ENCODE assay signal across 11 mouse cellular contexts in genomic region chr5:106996539-106997244, GRCm38 (mm10). TPM values are rescaled to one million over a fixed set of nuclear protein-coding genes. Genes with fewer than 3 reads are reported as not detected.
A peak's percentile ranks its signal among the peaks of the same experiment; 100 is the strongest.
DNase-seq lines count a peak whose midpoint lies in the region; ATAC-seq lines count a peak whose summit lies in the region.
"Had no signal": no experiment of that assay in that cellular context is flagged by ENCODE, and none has a peak within 500 bp of the region (broad histone marks: within the 10 kb centered on the region; RNA-seq: fewer than 3 reads in every experiment).

No protein-coding gene starts in this region.

- peaks cover 30% of the 10 kb centered on the region for H3K4me1 ChIP-seq in heart, embryonic 10.5 days
- peaks cover 13% of the 10 kb centered on the region for H3K4me1 ChIP-seq in kidney, embryonic 14.5 days (ENCODE audit: control insufficient read depth, insufficient read depth, low read length)
- peaks cover 34% of the 10 kb centered on the region for H3K4me1 ChIP-seq in embryonic facial prominence, embryonic 13.5 days
- H3K4me1 ChIP-seq in limb, embryonic 15.5 days = peaks cover 24% of the 10 kb centered on the region

- H3K27ac ChIP-seq in heart, embryonic 10.5 days = peak overlapping the region; percentile 74
- H3K27ac ChIP-seq in kidney, embryonic 14.5 days (ENCODE audit: low read depth, low read length) = peak overlapping the region; percentile 30; the same call in 1 of the 2 replicates
- peak overlapping the region; percentile 73 for H3K27ac ChIP-seq in embryonic facial prominence, embryonic 13.5 days
- H3K27ac ChIP-seq in limb, embryonic 15.5 days = peak overlapping the region; percentile 43; the same call in 1 of the 2 replicates
- H3K27ac ChIP-seq: liver, embryonic 13.5 days had no signal

- no peaks in the 10 kb centered on the region for H3K9me3 ChIP-seq in heart, embryonic 10.5 days
- H3K9me3 ChIP-seq in kidney, embryonic 14.5 days (ENCODE audit: control insufficient read depth, low read length) = no peaks in the 10 kb centered on the region
- no peaks in the 10 kb centered on the region for H3K9me3 ChIP-seq in embryonic facial prominence, embryonic 13.5 days
- H3K9me3 ChIP-seq in limb, embryonic 15.5 days = no peaks in the 10 kb centered on the region
- H3K9me3 ChIP-seq: G1E; liver, embryonic 13.5 days had no signal

- no peaks in the 10 kb centered on the region for H3K27me3 ChIP-seq in heart, embryonic 10.5 days (ENCODE audit: insufficient read depth, poor library complexity, severe bottlenecking)
- no peaks in the 10 kb centered on the region for H3K27me3 ChIP-seq in kidney, embryonic 14.5 days (ENCODE audit: control insufficient read depth, insufficient read depth, low read length)
- no peaks in the 10 kb centered on the region for H3K27me3 ChIP-seq in embryonic facial prominence, embryonic 13.5 days
- no peaks in the 10 kb centered on the region for H3K27me3 ChIP-seq in limb, embryonic 15.5 days
- H3K27me3 ChIP-seq: liver, embryonic 13.5 days had no signal

- no peaks in the 10 kb centered on the region for H3K36me3 ChIP-seq in heart, embryonic 10.5 days
- H3K36me3 ChIP-seq in kidney, embryonic 14.5 days (ENCODE audit: control insufficient read depth, insufficient read depth, low read length) = no peaks in the 10 kb centered on the region
- no peaks in the 10 kb centered on the region for H3K36me3 ChIP-seq in embryonic facial prominence, embryonic 13.5 days
- H3K36me3 ChIP-seq in limb, embryonic 15.5 days = no peaks in the 10 kb centered on the region
- H3K36me3 ChIP-seq: G1E; liver, embryonic 13.5 days had no signal

- no peak for DNase-seq in heart, embryonic 10.5 days (ENCODE audit: low spot score)
- DNase-seq in heart, postnatal 4 days = no peak
- DNase-seq in kidney, adult 9 months = no peak
- no peak for DNase-seq in layer of hippocampus, adult 9-11 months
- DNase-seq in testis, postnatal 10 days (ENCODE audit: low spot score) = no peak
- DNase-seq: liver, embryonic 13.5 days had no signal

- H3K9ac ChIP-seq in kidney, embryonic 14.5 days (ENCODE audit: low read depth, low read length) = no peak overlapping the region
- no peak overlapping the region for H3K9ac ChIP-seq in embryonic facial prominence, embryonic 13.5 days
- no peak overlapping the region for H3K9ac ChIP-seq in limb, embryonic 15.5 days
- H3K9ac ChIP-seq: liver, embryonic 13.5 days had no signal

- no peak overlapping the region for H3K4me2 ChIP-seq in kidney, embryonic 14.5 days (replicated peaks; ENCODE audit: low read depth, low read length)
- no peak overlapping the region for H3K4me2 ChIP-seq in embryonic facial prominence, embryonic 13.5 days
- H3K4me2 ChIP-seq in limb, embryonic 15.5 days = no peak overlapping the region
- H3K4me2 ChIP-seq: liver, embryonic 13.5 days had no signal

- WGBS in heart, embryonic 10.5 days = 61% methylated on average over 7 of the region's 7 CpGs
- WGBS in kidney, embryonic 14.5 days = 56% methylated on average over 7 of the region's 7 CpGs
- WGBS in embryonic facial prominence, embryonic 13.5 days = 34% methylated on average over 7 of the region's 7 CpGs
- 49% methylated on average over 7 of the region's 7 CpGs for WGBS in limb, embryonic 15.5 days

- no peak overlapping the region for H3K4me3 ChIP-seq in heart, embryonic 10.5 days
- H3K4me3 ChIP-seq in kidney, embryonic 14.5 days (ENCODE audit: low read length) = no peak overlapping the region
- H3K4me3 ChIP-seq in embryonic facial prominence, embryonic 13.5 days = no peak overlapping the region
- H3K4me3 ChIP-seq in limb, embryonic 15.5 days = no peak overlapping the region
- H3K4me3 ChIP-seq: erythroblast, embryonic 14.5 days; liver, embryonic 13.5 days had no signal

- ATAC-seq in kidney, embryonic 14.5 days (ENCODE audit: low FRiP score, low TSS enrichment) = no peak
- ATAC-seq in embryonic facial prominence, embryonic 13.5 days (ENCODE audit: insufficient number of reproducible peaks, insufficient read depth, low FRiP score, low TSS enrichment, low read depth) = 0 out of 2 replicates have a peak, but pooled peaks have one; percentile 32
- no peak for ATAC-seq in limb, embryonic 15.5 days (ENCODE audit: insufficient number of reproducible peaks, low FRiP score, low TSS enrichment, low read depth)

RNA-seq across cellular contexts. Expression of gene Cdc7, which starts 32.6 kb away (rescaled TPM):
- polyA plus RNA-seq in heart, embryonic 10.5 days (2016; fragmentation: Nextera tagmentation; extraction: Ambion mirVana) = 40.8 and 46.6 TPM in 2 replicates
- 1 to 10 TPM; 6.8 to 8.0 TPM for total RNA-seq in heart, postnatal 4 days (2021)
- polyA plus RNA-seq in kidney, embryonic 14.5 days (2014; fragmentation: Nextera tagmentation; extraction: Ambion mirVana) = 30.2 and 48.6 TPM in 2 replicates
- polyA plus RNA-seq in embryonic facial prominence, embryonic 13.5 days (2015; fragmentation: Nextera tagmentation; extraction: Ambion mirVana) = 51.6 and 55.7 TPM in 2 replicates
- 38.7 and 38.9 TPM in 2 replicates for polyA plus RNA-seq in limb, embryonic 15.5 days (2015; fragmentation: Nextera tagmentation; extraction: Ambion mirVana)
